Mouse (Mus musculus) MEL (cell line): ENCODE data around the gene Zbtb20. TPM values are rescaled to one million over a fixed set of nuclear protein-coding genes. Genes with fewer than 3 reads are reported as not detected.

ENCODE experiments used
- DNase-seq: peaks from one replicate; pipeline ENCODE4 v3.0.0; 2011; ENCODE audit warnings: low read depth, low spot score
- H3K27ac ChIP-seq: 2 replicates; pipeline ENCODE4 v1.5.1; 2012; ENCODE audit warnings: low read depth, mild to moderate bottlenecking, control low read depth, low read length, moderate library complexity; ENCODE audit not compliant: control insufficient read depth
- H3K27me3 ChIP-seq, 2 experiments: fragments of 150-350 bp in 1 of 2; sonication (generic) in 1 of 2; 2 replicates each; pipeline ENCODE4 v1.6.1; 2012; ENCODE audit warnings: low read length in 2 of 2, mild to moderate bottlenecking in 2 of 2, improper control_type of control experiment in 1 of 2, moderate library complexity in 1 of 2; ENCODE audit not compliant: insufficient read depth in 2 of 2, control insufficient read depth in 1 of 2
- H3K36me3 ChIP-seq, 2 experiments: 2 replicates each; pipeline ENCODE4 v1.6.1; 2012 to 2014; ENCODE audit warnings: low read length in 2 of 2, improper control_type of control experiment in 1 of 2, inconsistent platforms in 1 of 2, mild to moderate bottlenecking in 1 of 2; ENCODE audit not compliant: insufficient read depth in 2 of 2, control insufficient read depth in 1 of 2
- H3K4me1 ChIP-seq, 2 experiments: fragments of 150-350 bp in 1 of 2; sonication (generic) in 1 of 2; 2 replicates each; pipeline ENCODE4 v1.6.1; 2012; ENCODE audit warnings: low read length in 2 of 2, improper control_type of control experiment in 1 of 2, mild to moderate bottlenecking in 1 of 2; ENCODE audit not compliant: insufficient read depth in 2 of 2, control insufficient read depth in 1 of 2
- H3K4me3 ChIP-seq, 2 experiments: fragments of 150-350 bp in 1 of 2; sonication (generic) in 1 of 2; 2 replicates each; pipeline ENCODE4 v1.5.1; 2012; ENCODE audit warnings: low read depth in 2 of 2, low read length in 2 of 2, mild to moderate bottlenecking in 2 of 2, moderate library complexity in 2 of 2, control low read depth in 1 of 2, improper control_type of control experiment in 1 of 2; ENCODE audit not compliant: control insufficient read depth in 1 of 2, insufficient read depth in 1 of 2
- H3K79me2 ChIP-seq: 2 replicates; pipeline ENCODE4 v1.6.1; 2012; ENCODE audit warnings: mild to moderate bottlenecking, low read length, moderate library complexity; ENCODE audit not compliant: control insufficient read depth, poor library complexity, insufficient read depth
- H3K9ac ChIP-seq: 2 replicates; pipeline ENCODE4 v1.6.1; 2012; ENCODE audit warnings: low read depth, mild to moderate bottlenecking, control low read depth, low read length, moderate library complexity; ENCODE audit not compliant: control insufficient read depth, poor library complexity, severe bottlenecking
- H3K9me3 ChIP-seq: fragments of 150-350 bp; sonication (generic); replicated peaks from 2 replicates; pipeline ENCODE4 v1.6.1; 2012; ENCODE audit warnings: mild to moderate bottlenecking, low read length, improper control_type of control experiment, moderate library complexity; ENCODE audit not compliant: insufficient read depth
- CHD1 ChIP-seq: IDR thresholded peaks from 2 replicates; pipeline ENCODE4 v1.6.1; 2012; ENCODE audit warnings: low read depth, mild to moderate bottlenecking, inconsistent platforms, low read length, improper control_type of control experiment
- CTCF ChIP-seq, 3 experiments: IDR thresholded peaks in 2 of 3; conservative IDR thresholded peaks in 1 of 3; 2 replicates each; pipeline ENCODE4 v1.5.1; 2011 to 2012; ENCODE audit warnings: low read length in 3 of 3, low read depth in 2 of 3, mild to moderate bottlenecking in 2 of 3, improper control_type of control experiment in 1 of 3, inconsistent platforms in 1 of 3, mixed read lengths in 1 of 3, moderate library complexity in 1 of 3; ENCODE audit not compliant: control insufficient read depth in 1 of 3, insufficient read depth in 1 of 3, poor library complexity in 1 of 3, severe bottlenecking in 1 of 3
- MAFK ChIP-seq: IDR thresholded peaks from 2 replicates; pipeline ENCODE4 v1.6.1; 2011; ENCODE audit warnings: low read depth, mild to moderate bottlenecking, low read length, improper control_type of control experiment, borderline replicate concordance
- MXI1 ChIP-seq: IDR thresholded peaks from 2 replicates; pipeline ENCODE4 v1.6.1; 2011; ENCODE audit warnings: mild to moderate bottlenecking, low read depth, low read length, improper control_type of control experiment
- MYB ChIP-seq: IDR thresholded peaks from 2 replicates; pipeline ENCODE4 v1.6.1; 2011; ENCODE audit warnings: mild to moderate bottlenecking, low read depth, low read length, improper control_type of control experiment
- MYC ChIP-seq: IDR thresholded peaks from 2 replicates; pipeline ENCODE4 v1.6.1; 2011; ENCODE audit warnings: low read depth, mild to moderate bottlenecking, low read length, improper control_type of control experiment, moderate library complexity
- NELFE ChIP-seq: IDR thresholded peaks from 2 replicates; pipeline ENCODE4 v1.6.1; 2011; ENCODE audit warnings: low read depth, low read length, improper control_type of control experiment
- NRF1 ChIP-seq: IDR thresholded peaks from 2 replicates; pipeline ENCODE4 v1.6.1; 2014; ENCODE audit warnings: low read depth, mild to moderate bottlenecking, inconsistent platforms, low read length, improper control_type of control experiment, moderate library complexity; ENCODE audit not compliant: poor library complexity, insufficient read depth, severe bottlenecking
- POLR2AphosphoS5 ChIP-seq: IDR thresholded peaks from 2 replicates; pipeline ENCODE4 v1.6.1; 2012; ENCODE audit warnings: low read depth, borderline replicate concordance, mild to moderate bottlenecking, inconsistent platforms, low read length, moderate library complexity, mixed read lengths
- RAD21 ChIP-seq: IDR thresholded peaks from 2 replicates; pipeline ENCODE4 v1.6.1; 2011; ENCODE audit warnings: mild to moderate bottlenecking, low read depth, low read length, improper control_type of control experiment
- SIN3A ChIP-seq: IDR thresholded peaks from 2 replicates; pipeline ENCODE4 v1.6.1; 2012; ENCODE audit warnings: low read length, improper control_type of control experiment, inconsistent platforms
- SMC3 ChIP-seq: IDR thresholded peaks from 2 replicates; pipeline ENCODE4 v1.6.1; 2011; ENCODE audit warnings: low read depth, low read length, improper control_type of control experiment
- USF1 ChIP-seq: IDR thresholded peaks from 2 replicates; pipeline ENCODE4 v1.6.1; 2014; ENCODE audit warnings: low read depth, mild to moderate bottlenecking, inconsistent platforms, low read length, improper control_type of control experiment, moderate library complexity
- USF2 ChIP-seq, 2 experiments: IDR thresholded peaks; 2 replicates each; pipeline ENCODE4 v1.6.1; 2011 to 2012; ENCODE audit warnings: improper control_type of control experiment in 2 of 2, low read length in 2 of 2, borderline replicate concordance in 1 of 2, inconsistent platforms in 1 of 2, low read depth in 1 of 2, mild to moderate bottlenecking in 1 of 2; ENCODE audit not compliant: insufficient read depth in 1 of 2
- ZNF384 ChIP-seq: IDR thresholded peaks from 2 replicates; pipeline ENCODE4 v1.6.1; 2012; ENCODE audit warnings: low read depth, mild to moderate bottlenecking, inconsistent platforms, low read length, improper control_type of control experiment
- polyA plus RNA-seq, 2 experiments: library from polyadenylated mRNA; stranded (reverse) in 1 of 2; unstranded in 1 of 2; fragments of >175 nt in 1 of 2; fragments of >200 nt in 1 of 2; gene quantifications; 2 replicates each; pipeline versions ENCODE4 v1.2.1 to v1.2.4; 2012; ENCODE audit warnings: low replicate concordance in 2 of 2, low read depth in 1 of 2; ENCODE audit not compliant: insufficient read length in 2 of 2, insufficient read depth in 1 of 2, missing spikeins in 1 of 2
- total RNA-seq: library from RNA; depleted of rRNA; stranded (reverse); fragments of 300-350 nt; gene quantifications from 2 replicates; pipeline ENCODE4 v1.2.3, GENCODE M21; 2012

The Zbtb20 gene
- total and polyA plus RNA-seq, 3 experiments: 0.17 to 0.27 TPM; not detected in 1

DNA sequence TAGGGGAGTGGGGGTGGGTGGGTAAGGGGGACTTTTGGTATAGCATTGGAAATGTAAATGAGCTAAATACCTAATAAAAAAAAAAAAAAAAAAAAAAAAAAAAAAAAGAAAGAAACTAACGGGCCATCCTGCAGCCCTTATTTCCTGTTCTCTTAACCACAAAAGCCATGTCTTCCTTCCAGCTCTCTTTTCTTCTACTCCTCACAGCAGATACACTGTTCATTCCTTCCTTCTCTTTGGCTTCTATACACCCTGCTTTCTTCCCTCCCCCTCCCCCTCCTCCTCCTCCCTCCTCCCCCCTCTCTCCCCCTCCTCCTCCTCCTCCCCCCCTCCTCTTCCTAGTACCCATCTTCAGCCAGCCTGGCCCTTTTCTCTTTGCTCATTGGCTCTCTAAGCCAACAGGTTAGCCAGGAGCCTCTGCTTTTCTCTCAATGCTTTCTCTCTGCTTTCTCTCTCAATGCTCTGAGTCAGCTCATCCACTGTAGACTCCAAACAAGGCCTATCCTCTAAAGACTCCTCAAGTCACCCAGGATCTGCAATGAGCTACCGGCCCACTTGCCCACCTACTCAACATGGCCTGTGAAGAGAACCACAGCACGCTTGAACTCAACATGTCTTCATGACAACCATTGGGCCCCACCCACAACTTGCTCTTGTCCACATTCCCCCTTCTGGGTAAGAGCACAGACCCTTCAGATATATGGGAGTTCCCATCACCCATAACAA, 774.8 kb downstream of the Zbtb20 start:
- TF ChIP-seq ZNF384 (peak; percentile 87), MYB (no peak)
- DNase-seq: no peak
- peaks cover 0 to 33% of the 10 kb centered on the region in 2 experiments; a peak in 2 of 4 replicates for H3K36me3 ChIP-seq
- H3K9me3 ChIP-seq: no peaks in the 10 kb centered on the region
- H3K9ac ChIP-seq: no peak overlapping the region
- H3K79me2 ChIP-seq: no peaks in the 10 kb centered on the region
- H3K27ac ChIP-seq: no peak overlapping the region
- H3K4me1 ChIP-seq: peaks cover 19 to 32% of the 10 kb centered on the region in 2 experiments
- H3K4me3 ChIP-seq: no peak overlapping the region
- H3K27me3 ChIP-seq: no peaks in the 10 kb centered on the region

DNA sequence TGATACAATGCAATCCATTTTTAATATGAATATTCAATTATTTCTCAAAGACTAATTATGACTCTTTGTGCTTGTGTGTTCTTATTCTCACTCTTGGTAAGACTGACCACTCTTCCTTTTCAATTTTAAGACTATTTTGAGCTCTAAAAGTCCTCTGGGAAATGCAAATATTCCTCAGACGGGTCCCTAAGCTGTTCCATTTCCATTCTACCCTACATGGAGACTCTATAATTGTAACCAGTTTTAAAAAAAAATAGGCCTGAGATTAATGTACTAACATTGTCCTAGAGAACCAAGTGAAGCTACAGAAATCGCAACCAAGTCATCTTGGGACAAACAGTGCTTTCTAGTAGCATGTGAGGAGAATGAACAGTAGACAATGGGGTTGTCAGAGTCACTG, 777.6 kb downstream of the Zbtb20 start:
- H3K36me3 ChIP-seq: peaks cover 0 to 16% of the 10 kb centered on the region in 2 experiments; a peak in 2 of 4 replicates
- no peaks in the 10 kb centered on the region for H3K27me3 ChIP-seq
- H3K4me3 ChIP-seq: no peak overlapping the region
- peaks cover 0 to 22% of the 10 kb centered on the region in 2 experiments; a peak in 3 of 4 replicates for H3K4me1 ChIP-seq
- TF ChIP-seq MXI1: no peak
- TF ChIP-seq MAFK: no peak
- no peak overlapping the region for H3K9ac ChIP-seq
- H3K9me3 ChIP-seq: no peaks in the 10 kb centered on the region
- H3K27ac ChIP-seq: no peak overlapping the region
- H3K79me2 ChIP-seq: no peaks in the 10 kb centered on the region
- DNase-seq: no peak

- Histone ChIP-seq H3K79me2 (no peaks in the 10 kb centered on the region), H3K27ac (no peak overlapping the region)
Measured at GRCm38 (mm10) chr16:43654269-43654668, 778.6 kb downstream of the Zbtb20 start.

More at GRCm38 (mm10) chr16:43654269-43654668, 778.6 kb downstream of the Zbtb20 start:
- no peaks in the 10 kb centered on the region for H3K9me3 ChIP-seq
- peaks cover 0 to 22% of the 10 kb centered on the region in 2 experiments; a peak in 3 of 4 replicates for H3K4me1 ChIP-seq
- TF ChIP-seq MXI1 (no peak), CTCF (IDR thresholded peaks at IDR 0.05 in 2 of 3, conservative IDR thresholded peaks at IDR 0.05 in 1 of 3; ENCODE audit: control insufficient read depth in 1 of 3, insufficient read depth in 1 of 3, low read depth in 2 of 3, low read length in 3 of 3, poor library complexity in 1 of 3, severe bottlenecking in 1 of 3) (no peak), USF2 (IDR thresholded peaks at IDR 0.05; ENCODE audit: borderline replicate concordance in 1 of 2, insufficient read depth in 1 of 2, low read depth in 1 of 2, low read length in 2 of 2) (no peak), NRF1 (no peak), NELFE (no peak), ZNF384 (no peak), USF1 (no peak), CHD1 (no peak), RAD21 (no peak), MYC (no peak), SMC3 (no peak), SIN3A (no peak), MYB (no peak), POLR2AphosphoS5 (no peak)
- no peaks in the 10 kb centered on the region for H3K27me3 ChIP-seq
- H3K4me3 ChIP-seq: no peak overlapping the region
- H3K9ac ChIP-seq: no peak overlapping the region
- H3K36me3 ChIP-seq: peaks cover 0 to 16% of the 10 kb centered on the region in 2 experiments; a peak in 2 of 4 replicates
- DNase-seq: no peak
